Mouse (Mus musculus): ENCODE results near the gene Fnip2.
"Not testable (repeated sequence)": the region's sequence is repeated elsewhere in the genome, so short reads cannot be mapped to it uniquely, and the experiment has no call there.

The Fnip2 gene

DNA sequence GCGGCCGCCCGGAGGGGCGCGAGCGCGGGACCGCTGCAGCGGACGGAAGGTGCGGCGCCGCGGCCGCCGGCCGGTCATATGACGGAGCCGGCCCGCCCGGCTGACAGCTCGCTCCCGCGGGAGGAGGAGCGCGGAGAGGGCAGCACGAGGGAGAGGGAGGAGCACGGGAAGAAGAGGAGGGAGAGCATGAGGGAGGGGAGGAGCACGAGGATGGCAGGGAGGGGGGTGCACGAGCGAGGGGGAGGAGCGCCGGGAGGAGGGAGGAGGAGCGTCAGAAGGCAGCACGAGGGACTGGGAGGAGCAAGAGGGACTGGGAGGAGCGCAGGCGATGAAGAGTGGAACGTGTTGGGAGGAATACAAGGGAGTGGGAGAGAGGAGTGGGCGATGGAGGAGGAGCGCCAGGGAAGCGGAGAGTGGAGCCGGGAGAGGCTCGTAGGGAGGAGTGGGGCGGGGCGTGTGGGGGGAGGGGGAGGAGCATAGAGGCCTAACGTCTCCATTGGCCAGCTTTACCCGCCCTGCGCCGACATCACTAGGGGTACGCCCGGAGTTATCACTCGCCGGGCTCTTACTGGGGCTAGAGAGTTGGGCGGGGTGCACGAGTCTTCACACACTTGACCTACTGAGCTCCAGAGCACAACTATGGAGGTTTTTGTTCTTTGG lies at the start of gene Fnip2:
Fnip2 (minus strand) TSS at position 94 of the 660 bp plus-strand sequence.
- DNase-seq (ENCODE audit: low spot score in 2 of 2), result peak; percentile 60 to 65

- no peak for DNase-seq (ENCODE audit: low spot score in 2 of 2)
Observed at GRCm38 (mm10) chr3:79609886-79610285, 42.3 kb upstream of the Fnip2 start.

- DNase-seq (ENCODE audit: low spot score in 2 of 2), result no peak
Observed at GRCm38 (mm10) chr3:79595468-79595867, 27.9 kb upstream of the Fnip2 start.

GRCm38 (mm10) chr3:79591793-79592471 lies 24.3 kb upstream of the Fnip2 start:
- no peak for DNase-seq (ENCODE audit: low spot score in 2 of 2)

GRCm38 (mm10) chr3:79590863-79591792 lies 23.5 kb upstream of the Fnip2 start, which contains the start of gene Ppid:
Ppid (plus strand) TSS chr3:79591342.
- DNase-seq (ENCODE audit: low spot score in 2 of 2), result peak; percentile 67 to 74

GRCm38 (mm10) chr3:79589671-79590070 lies 22.1 kb upstream of the Fnip2 start:
- no peak for DNase-seq (ENCODE audit: low spot score in 2 of 2)

DNA sequence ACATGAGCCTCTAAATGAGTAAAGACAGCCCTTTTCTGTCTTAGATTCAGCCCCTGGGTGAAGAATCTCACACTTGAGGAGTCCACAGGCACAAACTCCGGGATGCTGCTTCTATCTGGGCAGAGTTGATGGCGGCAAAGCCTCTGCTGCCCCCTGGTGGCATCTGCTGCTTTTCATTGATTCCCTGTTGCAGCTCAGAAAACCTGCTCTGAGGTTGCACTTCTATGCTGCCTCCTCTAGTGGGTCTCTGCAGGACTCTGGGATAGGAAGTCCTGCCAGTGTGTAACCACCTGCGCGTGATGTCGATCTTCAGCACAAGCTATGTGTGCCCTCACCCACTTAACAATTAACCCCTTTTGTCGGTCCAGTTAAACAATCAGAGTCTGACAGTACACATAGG lies 19.2 kb upstream of the Fnip2 start:
- peak; percentile 75 to 86 for DNase-seq (ENCODE audit: low spot score in 2 of 2)

GRCm38 (mm10) chr3:79579891-79580575 lies 12.4 kb upstream of the Fnip2 start:
- no peak for DNase-seq (ENCODE audit: low spot score in 2 of 2)

DNA sequence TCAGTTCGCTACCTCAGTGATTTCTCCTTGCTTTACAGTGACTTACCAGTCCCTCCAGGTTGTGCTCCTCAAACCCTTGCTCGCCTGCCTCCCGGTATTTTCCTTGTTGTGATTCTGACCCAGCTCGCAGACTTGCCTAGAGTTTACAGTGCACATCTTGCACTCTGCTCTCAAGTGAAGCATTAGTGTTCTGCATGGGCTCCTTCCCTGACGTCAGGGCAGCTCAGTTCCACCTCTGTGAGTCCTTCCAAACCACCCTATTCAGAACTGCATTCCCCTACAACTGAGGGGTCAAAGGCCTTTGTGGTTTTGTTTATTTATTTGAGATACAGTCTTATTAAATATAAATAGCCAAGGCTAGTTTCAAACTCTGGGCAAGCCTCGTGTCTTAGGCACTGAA lies 10.6 kb upstream of the Fnip2 start:
- no peak for DNase-seq (ENCODE audit: low spot score in 2 of 2)

DNA sequence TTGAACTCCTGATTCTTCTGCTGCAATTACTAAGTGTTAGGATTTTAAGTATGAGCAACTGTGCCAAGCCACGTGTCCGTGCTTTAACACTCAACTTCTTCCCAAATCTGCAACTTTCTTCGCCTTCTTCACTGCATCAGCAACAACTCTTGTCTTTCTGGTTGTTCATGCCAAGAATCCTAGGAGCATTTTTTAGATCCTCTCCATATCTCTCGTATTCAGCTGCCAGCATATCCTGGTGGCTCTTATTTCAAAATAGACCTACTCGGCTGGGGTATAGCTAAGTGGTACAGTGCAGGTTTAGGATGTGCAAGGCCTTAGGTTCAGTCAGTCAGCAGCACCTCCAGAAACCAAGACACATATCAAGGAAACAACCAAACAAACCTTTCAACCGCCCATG lies 10.0 kb upstream of the Fnip2 start:
- no peak for DNase-seq (ENCODE audit: low spot score in 2 of 2)

DNA sequence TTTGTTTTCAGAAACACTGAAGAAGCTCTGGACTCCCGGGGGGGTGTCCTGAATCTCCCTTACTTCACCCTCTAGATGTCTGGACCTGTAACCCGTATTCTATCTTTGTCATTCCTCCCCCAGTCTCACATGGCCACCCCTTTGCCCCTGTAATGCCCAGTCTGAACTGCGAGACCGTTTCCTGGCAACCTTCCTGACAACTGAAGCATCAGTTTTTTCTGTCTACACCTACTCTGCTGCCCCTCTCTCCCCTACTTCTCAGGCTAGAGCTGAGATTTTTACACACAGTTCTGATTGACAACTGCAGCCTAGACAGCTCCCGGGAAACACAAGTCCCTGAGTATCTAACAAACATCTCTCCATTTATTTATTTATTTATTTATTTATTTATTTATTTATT lies 9.3 kb upstream of the Fnip2 start:
- no peak for DNase-seq (ENCODE audit: low spot score in 2 of 2)

GRCm38 (mm10) chr3:79576468-79576816 lies 8.8 kb upstream of the Fnip2 start:
- DNase-seq (ENCODE audit: low spot score in 2 of 2), result no peak

GRCm38 (mm10) chr3:79575576-79576467 lies 8.2 kb upstream of the Fnip2 start:
- DNase-seq (ENCODE audit: low spot score in 2 of 2), result no peak

DNA sequence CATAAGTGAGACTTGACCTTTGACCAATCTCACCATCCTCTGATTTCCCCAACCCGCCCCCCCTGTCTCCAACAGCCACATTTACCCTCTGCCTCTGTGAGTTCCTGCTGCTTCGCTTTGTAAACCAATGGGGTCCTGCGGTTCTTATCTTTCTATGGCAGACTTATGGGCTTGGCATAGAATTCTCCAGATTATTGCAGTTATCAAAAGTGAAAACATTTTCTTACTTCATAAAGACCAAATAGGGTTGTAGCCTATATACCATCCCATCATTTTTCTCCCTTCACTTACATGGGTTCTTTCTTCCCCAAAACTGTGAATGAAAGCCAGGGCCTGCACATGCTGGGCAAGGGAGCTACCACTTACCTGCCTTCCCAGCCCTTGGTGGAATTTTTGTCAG lies 6.7 kb upstream of the Fnip2 start:
- DNase-seq (ENCODE audit: low spot score in 2 of 2), result no peak

GRCm38 (mm10) chr3:79573376-79573775 lies 5.8 kb upstream of the Fnip2 start:
- not testable (repeated sequence) for DNase-seq (ENCODE audit: low spot score in 2 of 2)

DNA sequence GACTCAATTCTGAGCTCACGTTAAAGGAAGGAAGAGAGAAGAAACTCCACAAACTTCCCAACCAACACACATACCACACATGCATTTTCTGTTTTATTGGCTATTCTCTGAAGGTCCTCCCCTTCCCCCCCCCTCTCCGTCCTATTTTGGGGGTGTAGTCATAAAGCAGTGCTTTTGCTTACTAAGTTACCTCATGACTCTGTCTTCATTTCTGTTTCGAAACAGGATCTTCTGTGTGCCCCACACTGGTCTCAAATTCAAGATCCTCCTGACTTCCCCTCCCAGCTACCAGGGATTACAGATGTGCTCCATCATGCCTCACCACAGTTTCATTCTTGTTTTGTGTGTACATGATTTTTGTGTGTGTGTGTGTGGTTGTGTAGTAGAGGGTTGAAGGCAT lies 4.8 kb upstream of the Fnip2 start:
- DNase-seq (ENCODE audit: low spot score in 2 of 2), result no peak

DNA sequence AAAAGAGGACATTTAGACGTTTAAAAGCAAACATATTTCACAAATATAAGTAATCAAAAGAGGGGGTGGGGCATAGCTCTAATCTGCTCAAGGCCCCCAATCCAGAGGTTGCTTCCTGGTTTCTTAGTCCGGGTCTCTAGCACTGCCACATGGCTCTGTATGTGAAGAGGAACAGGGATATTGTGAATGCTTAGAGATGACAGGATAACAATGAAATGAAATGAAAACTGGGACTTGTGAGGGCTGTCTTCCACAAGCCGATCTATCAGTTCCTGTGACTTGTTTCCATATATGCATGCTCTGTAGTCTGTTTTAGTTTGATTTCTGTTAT lies 1.7 kb upstream of the Fnip2 start:
- DNase-seq (ENCODE audit: low spot score in 2 of 2), result no peak

- peak in 1 of 2 experiments; percentile 71 for DNase-seq (ENCODE audit: low spot score in 2 of 2)
Observed at GRCm38 (mm10) chr3:79568629-79569350, 1.2 kb upstream of the Fnip2 start.

DNA sequence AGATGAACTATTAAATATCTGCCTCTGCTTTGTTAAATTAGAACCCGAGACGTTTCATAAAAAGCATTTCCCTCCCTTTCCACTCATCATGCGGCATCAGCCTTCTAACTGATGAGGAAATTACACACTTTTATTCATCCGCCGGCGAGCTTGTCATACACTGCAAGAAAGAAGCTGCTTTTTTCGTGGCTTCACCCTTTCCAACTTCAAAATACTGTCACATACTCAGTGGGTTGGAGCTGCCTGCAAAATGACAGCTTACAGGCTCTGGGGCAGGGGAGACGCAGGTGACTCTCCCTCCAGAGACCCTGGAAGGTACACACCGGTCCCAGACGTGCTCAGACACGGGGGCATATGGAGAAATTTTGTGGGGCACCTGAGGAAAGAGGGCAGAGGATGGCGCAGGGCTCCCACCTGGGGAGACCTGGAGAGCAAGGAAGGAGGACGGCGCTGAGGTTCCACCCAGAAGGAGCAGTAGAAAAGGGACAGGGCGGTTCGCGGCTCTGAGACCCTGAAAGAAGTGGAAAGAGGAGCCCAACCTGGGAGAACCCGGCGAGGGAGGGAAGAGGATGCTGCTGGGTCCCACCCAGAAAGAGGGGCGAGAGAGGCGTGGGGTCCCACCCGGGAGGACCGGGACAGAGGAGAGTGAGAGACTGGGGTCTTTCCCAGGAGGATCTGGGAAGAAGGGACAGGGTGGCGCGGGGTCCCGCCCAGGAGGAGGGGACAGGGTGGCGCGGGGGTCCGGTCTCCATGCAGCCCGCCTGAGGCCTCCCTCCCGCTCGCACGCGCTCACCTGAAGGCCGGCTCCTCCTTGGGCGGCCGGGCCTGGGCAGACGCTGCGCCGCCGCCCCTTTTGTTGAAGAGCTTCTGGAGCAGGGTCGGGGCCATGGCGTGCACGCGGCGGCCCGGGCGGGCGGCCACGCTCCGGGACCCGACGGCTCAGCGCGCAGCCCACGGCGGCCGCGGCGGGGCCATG lies 592 bp downstream of the Fnip2 start:
- DNase-seq (ENCODE audit: low spot score in 2 of 2), result peak in 1 of 2 experiments; percentile 7
